Mouse (Mus musculus): ENCODE measurements around the gene Mgp. TPM values are rescaled to one million over a fixed set of nuclear protein-coding genes. Genes with fewer than 3 reads are reported as not detected.
A peak's percentile ranks its signal among the peaks of the same experiment; 100 is the strongest.

The Mgp gene
- polyA plus RNA-seq, 1 experiment, result 117 TPM

GRCm38 (mm10) chr6:136845706-136846480, 29.7 kb downstream of the Mgp start:
- no peak overlapping the region for H3K4me3 ChIP-seq (replicated peaks; ENCODE audit: control insufficient read depth, low read depth, low read length)
- H3K27ac ChIP-seq (ENCODE audit: control insufficient read depth, insufficient read depth, low read depth, low read length, poor library complexity), result no peak overlapping the region
- 76% methylated on average over 5 of the region's 5 CpGs for WGBS
- no peak for TF ChIP-seq POLR2A (IDR thresholded peaks at IDR 0.05; ENCODE audit: borderline replicate concordance, control insufficient read depth, low read depth, low read length)
- no peak for TF ChIP-seq CTCF (IDR thresholded peaks at IDR 0.05; ENCODE audit: control insufficient read depth, insufficient read depth, low read length)
- H3K4me1 ChIP-seq (ENCODE audit: control insufficient read depth, insufficient read depth, low read length), result peaks cover under 1% of the 10 kb centered on the region

DNA sequence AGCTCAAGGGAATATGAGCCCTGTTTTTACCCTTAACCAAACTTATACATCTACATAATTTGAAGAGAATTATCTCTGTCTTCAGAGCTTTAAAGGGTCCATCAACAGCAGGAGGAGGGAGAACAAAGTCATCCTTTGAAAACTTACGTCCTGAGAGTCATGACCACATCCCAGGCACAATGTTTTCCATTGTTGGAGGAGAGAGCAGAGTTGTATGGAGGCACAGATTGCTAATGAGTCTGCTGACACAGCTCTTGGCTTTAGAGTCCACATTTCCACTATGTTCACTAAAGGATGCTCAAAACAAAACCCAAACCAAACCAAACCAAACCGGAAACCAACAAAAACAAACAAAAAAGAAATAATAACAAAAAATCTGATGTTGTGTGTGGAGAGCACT, 30.7 kb downstream of the Mgp start:
- TF ChIP-seq CTCF (IDR thresholded peaks at IDR 0.05; ENCODE audit: control insufficient read depth, insufficient read depth, low read length) (no peak), POLR2A (IDR thresholded peaks at IDR 0.05; ENCODE audit: borderline replicate concordance, control insufficient read depth, low read depth, low read length) (no peak)
- no peak overlapping the region for H3K27ac ChIP-seq (ENCODE audit: control insufficient read depth, insufficient read depth, low read depth, low read length, poor library complexity)
- no peak overlapping the region for H3K4me3 ChIP-seq (replicated peaks; ENCODE audit: control insufficient read depth, low read depth, low read length)
- WGBS, result 80% methylated on average over 2 of the region's 2 CpGs
- H3K4me1 ChIP-seq (ENCODE audit: control insufficient read depth, insufficient read depth, low read length), result no peaks in the 10 kb centered on the region; the same call in 1 of the 2 replicates

- TF ChIP-seq CTCF (IDR thresholded peaks at IDR 0.05; ENCODE audit: control insufficient read depth, insufficient read depth, low read length) (no peak), POLR2A (IDR thresholded peaks at IDR 0.05; ENCODE audit: borderline replicate concordance, control insufficient read depth, low read depth, low read length) (no peak)
- H3K27ac ChIP-seq (ENCODE audit: control insufficient read depth, insufficient read depth, low read depth, low read length, poor library complexity), result no peak overlapping the region
- no peaks in the 10 kb centered on the region for H3K4me1 ChIP-seq (ENCODE audit: control insufficient read depth, insufficient read depth, low read length)
- no peak overlapping the region for H3K4me3 ChIP-seq (replicated peaks; ENCODE audit: control insufficient read depth, low read depth, low read length)
- WGBS, result 77% methylated on average over 3 of the region's 3 CpGs
Measured at GRCm38 (mm10) chr6:136837323-136837722, 38.3 kb downstream of the Mgp start.

DNA sequence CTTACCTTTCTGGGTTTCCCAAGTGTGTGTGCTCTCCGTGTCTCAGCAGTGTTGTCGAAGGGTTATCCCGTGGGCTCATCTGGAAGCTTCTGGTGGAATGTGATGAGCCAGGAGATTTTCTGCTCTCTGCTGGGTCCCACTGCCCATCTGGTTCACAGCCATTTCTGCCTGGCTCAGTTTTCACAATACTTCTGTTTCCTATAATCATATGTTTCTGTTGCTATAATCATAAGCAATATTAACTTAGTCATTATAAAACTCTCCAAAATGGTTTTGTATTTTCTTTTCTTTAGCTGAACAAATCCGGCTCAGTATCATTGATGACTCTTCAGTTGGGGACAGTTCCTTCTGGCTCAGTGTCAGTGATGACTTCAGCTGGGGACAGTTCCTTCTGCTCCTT, 40.3 kb downstream of the Mgp start, which contains the start of gene Smco3:
Gene Smco3, minus strand, starts transcription at position 101 of the 400 bp plus-strand sequence.
- Histone ChIP-seq H3K4me1 (ENCODE audit: control insufficient read depth, insufficient read depth, low read length) (no peaks in the 10 kb centered on the region), H3K4me3 (replicated peaks; ENCODE audit: control insufficient read depth, low read depth, low read length) (no peak within 1 kb of the TSS), H3K27ac (ENCODE audit: control insufficient read depth, insufficient read depth, low read depth, low read length, poor library complexity) (no peak within 1 kb of the TSS)
- TF ChIP-seq POLR2A (IDR thresholded peaks at IDR 0.05; ENCODE audit: borderline replicate concordance, control insufficient read depth, low read depth, low read length), result no peak
- no peak for TF ChIP-seq CTCF (IDR thresholded peaks at IDR 0.05; ENCODE audit: control insufficient read depth, insufficient read depth, low read length)
- 81% methylated on average over 4 of the region's 4 CpGs for WGBS

DNA sequence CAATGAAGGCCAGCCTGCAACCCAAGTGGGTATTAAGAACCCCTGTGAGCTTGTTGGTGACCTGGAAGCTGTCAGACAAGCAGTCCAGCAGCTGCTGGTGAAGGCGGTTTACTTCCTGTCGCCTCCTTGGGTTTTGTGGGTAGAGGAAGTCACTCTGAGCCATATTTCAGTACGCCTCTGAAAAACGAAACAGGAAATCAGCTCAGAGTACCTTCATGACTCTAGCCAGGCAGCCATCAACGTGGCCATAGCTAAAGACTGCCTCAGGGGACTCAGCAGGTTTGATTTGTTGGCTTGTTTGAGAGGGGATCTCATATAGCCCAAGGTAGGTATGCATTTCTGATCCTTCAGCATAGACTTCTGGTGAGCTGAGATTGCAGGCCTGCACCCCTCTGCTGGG, 43.9 kb downstream of the Mgp start:
- Histone ChIP-seq H3K27ac (ENCODE audit: control insufficient read depth, insufficient read depth, low read depth, low read length, poor library complexity) (peak overlapping the region; percentile 6; the same call in 1 of the 2 replicates), H3K4me1 (ENCODE audit: control insufficient read depth, insufficient read depth, low read length) (no peaks in the 10 kb centered on the region; the same call in 1 of the 2 replicates), H3K4me3 (replicated peaks; ENCODE audit: control insufficient read depth, low read depth, low read length) (no peak overlapping the region)
- 11% methylated on average over 5 of the region's 5 CpGs for WGBS
- TF ChIP-seq CTCF (IDR thresholded peaks at IDR 0.05; ENCODE audit: control insufficient read depth, insufficient read depth, low read length) (no peak), POLR2A (IDR thresholded peaks at IDR 0.05; ENCODE audit: borderline replicate concordance, control insufficient read depth, low read depth, low read length) (no peak)

DNA sequence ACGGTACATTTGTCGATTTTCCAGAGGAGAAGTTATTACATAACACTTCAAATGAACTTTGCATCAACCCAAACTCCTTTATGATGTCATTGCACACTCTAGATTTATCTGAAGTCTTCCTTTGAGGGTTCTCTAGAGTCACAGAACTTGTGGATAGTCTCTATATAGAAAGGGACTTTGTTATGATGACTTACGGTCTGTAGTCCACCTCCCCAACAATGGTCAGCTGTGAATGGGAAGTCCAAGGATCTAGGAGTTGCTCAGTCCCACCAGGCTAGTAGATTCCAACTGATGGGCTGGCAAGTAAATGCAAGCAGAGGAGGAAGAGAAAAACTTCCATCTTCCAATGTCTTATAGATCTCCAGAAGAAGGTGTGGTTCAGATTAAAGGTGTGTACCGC, 46.9 kb downstream of the Mgp start:
- no peak for TF ChIP-seq POLR2A (IDR thresholded peaks at IDR 0.05; ENCODE audit: borderline replicate concordance, control insufficient read depth, low read depth, low read length)
- TF ChIP-seq CTCF (IDR thresholded peaks at IDR 0.05; ENCODE audit: control insufficient read depth, insufficient read depth, low read length), result no peak

DNA sequence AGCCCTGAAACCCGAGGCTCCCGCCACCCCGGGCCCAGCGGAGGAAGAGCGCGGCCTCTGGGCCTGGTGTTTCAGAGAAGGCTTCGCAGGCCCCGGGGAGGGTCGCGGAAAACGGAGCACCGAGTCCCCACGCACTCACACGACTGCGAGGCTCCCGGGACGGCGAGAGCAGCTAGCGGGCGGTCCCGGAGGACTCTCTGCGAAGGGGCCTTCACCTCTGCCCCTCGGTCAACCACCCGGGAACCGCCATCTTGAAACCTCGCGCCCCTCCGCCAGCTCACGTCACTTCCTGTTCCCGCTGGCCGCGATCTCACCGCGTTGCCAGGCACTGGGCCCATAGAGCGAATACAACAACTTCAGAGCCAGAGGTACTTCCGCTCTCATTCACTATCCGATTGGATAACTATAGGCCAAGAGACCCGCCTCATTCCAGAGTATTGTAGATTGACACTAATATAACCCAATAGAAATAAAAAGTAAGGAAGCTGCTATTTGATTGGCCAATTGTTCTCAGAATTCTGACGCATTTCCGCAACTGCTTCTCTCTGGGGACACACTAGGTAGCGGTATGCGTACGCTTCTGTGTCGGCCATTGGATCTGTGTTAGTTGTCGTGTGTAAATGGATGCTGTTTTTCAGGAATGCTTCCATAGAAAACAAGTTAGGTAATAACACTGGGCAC, 47.6 kb downstream of the Mgp start, which contains the start of gene Wbp11:
Gene Wbp11, minus strand, starts transcription at position 353 of the 681 bp plus-strand sequence.
- TF ChIP-seq CTCF (IDR thresholded peaks at IDR 0.05; ENCODE audit: control insufficient read depth, insufficient read depth, low read length) (no peak), POLR2A (IDR thresholded peaks at IDR 0.05; ENCODE audit: borderline replicate concordance, control insufficient read depth, low read depth, low read length) (peak; percentile 82)
- H3K4me3 ChIP-seq (replicated peaks; ENCODE audit: control insufficient read depth, low read depth, low read length), result peak within 1 kb of the TSS; percentile 98
- WGBS, result under 1% methylated on average over 45 of the region's 45 CpGs
- H3K27ac ChIP-seq (ENCODE audit: control insufficient read depth, insufficient read depth, low read depth, low read length, poor library complexity), result peak within 1 kb of the TSS; percentile 89
- no peaks in the 10 kb centered on the region; the same call in 1 of the 2 replicates for H3K4me1 ChIP-seq (ENCODE audit: control insufficient read depth, insufficient read depth, low read length)

More for the DNA sequence above, 46.9 kb downstream of the Mgp start:
- 36% methylated on average over 4 of the region's 4 CpGs for WGBS
- Histone ChIP-seq H3K27ac (ENCODE audit: control insufficient read depth, insufficient read depth, low read depth, low read length, poor library complexity) (no peak overlapping the region), H3K4me3 (replicated peaks; ENCODE audit: control insufficient read depth, low read depth, low read length) (no peak overlapping the region), H3K4me1 (ENCODE audit: control insufficient read depth, insufficient read depth, low read length) (no peaks in the 10 kb centered on the region; the same call in 1 of the 2 replicates)

DNA sequence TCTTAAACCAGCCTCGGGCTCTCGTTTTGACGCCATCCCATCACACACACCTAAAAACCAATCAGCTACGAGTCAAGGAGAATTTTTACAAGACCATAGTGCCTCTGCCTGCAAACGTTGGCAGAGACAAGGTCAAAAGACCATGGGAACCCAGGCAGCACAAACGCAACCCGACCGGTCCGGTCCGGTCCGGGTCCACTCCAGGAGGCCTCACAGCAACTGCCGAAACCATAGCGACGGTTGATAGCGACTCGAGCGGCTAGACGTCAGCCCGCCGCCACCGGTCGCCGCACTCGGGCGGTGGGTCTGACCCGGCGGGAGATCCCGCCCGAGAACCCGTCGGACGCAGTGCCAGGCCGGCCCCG, 48.1 kb downstream of the Mgp start, which contains the start of gene BC049715:
Gene BC049715, plus strand, starts transcription at position 111 of the 365 bp plus-strand sequence.
- TF ChIP-seq POLR2A (IDR thresholded peaks at IDR 0.05; ENCODE audit: borderline replicate concordance, control insufficient read depth, low read depth, low read length) (no peak), CTCF (IDR thresholded peaks at IDR 0.05; ENCODE audit: control insufficient read depth, insufficient read depth, low read length) (no peak)
- H3K27ac ChIP-seq (ENCODE audit: control insufficient read depth, insufficient read depth, low read depth, low read length, poor library complexity), result peak within 1 kb of the TSS; percentile 89
- WGBS, result under 1% methylated on average over 34 of the region's 34 CpGs
- peak within 1 kb of the TSS; percentile 98 for H3K4me3 ChIP-seq (replicated peaks; ENCODE audit: control insufficient read depth, low read depth, low read length)
- H3K4me1 ChIP-seq (ENCODE audit: control insufficient read depth, insufficient read depth, low read length), result no peaks in the 10 kb centered on the region; the same call in 1 of the 2 replicates
